Mouse (Mus musculus) liver, adult 2 months (tissue): ENCODE measurements around the gene Gm10271.

Source experiments
- CTCF ChIP-seq: fragments of 200-500 bp; IDR thresholded peaks from 2 replicates; pipeline ENCODE4 v1.5.1; 2011; ENCODE audit warnings: low read depth, low read length, control low read depth
- POLR2A ChIP-seq: fragments of 200-500 bp; IDR thresholded peaks from 2 replicates; pipeline ENCODE4 v1.6.1; 2011; ENCODE audit warnings: low read length, control low read depth; ENCODE audit not compliant: insufficient read depth; ENCODE audit errors: extremely low read depth

GRCm38 (mm10) chr10:116923651-116924495, 48.5 kb downstream of the Gm10271 start:
- no peak for TF ChIP-seq CTCF
- no peak for TF ChIP-seq POLR2A
